Mouse (Mus musculus) cerebral cortex, adult 2 months (tissue): ENCODE measurements around the gene Rdh13.

Experiments
- WGBS: fragments of 180-500 bp; shearing (Covaris S2); methylation state at CpG from one replicate; pipeline ENCODE4 v1.1.7; 2018; 5-methylcytosine and 5-hydroxymethylcytosine counted together

Gene Rdh13

DNA sequence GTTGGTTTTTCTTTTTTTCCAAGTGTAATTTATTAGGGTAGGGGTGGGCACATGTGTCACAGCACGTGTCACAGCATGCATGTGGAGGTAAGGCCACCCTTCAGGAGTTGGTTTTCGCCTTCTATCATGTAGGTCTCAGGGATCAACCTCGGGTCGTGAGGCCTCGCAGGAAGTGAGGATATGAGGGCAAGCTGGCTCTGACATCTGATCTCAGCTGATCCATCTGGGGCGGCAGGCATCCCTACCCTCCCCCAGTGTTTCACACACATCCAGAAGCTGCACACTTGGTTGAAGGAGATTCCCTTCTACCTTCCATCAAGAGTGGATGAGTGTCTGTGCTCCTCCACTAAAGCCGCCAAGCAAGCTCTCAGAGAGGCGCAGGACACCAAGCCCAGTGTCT, 13.4 kb downstream of the Rdh13 start:
- 93% methylated on average over 8 of the region's 8 CpGs for WGBS

DNA sequence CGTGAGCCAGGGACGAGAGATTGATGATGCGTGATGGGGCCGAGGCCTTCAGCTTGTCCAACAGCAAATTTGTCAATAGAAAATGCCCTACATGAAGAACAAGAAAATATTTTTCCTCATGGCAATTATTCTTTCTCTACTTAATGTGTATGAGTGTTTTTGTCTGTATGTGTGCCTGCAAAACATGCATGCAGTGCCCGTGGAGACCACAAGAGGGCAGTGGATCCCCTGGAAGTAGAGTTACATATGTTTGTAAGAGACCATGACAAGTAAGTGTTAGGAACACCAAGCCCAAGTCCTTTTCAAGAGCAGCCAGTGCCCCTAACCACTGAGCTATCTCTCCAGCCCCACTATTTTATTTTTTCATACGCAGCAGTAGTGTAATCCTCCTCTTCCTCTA, 13.9 kb downstream of the Rdh13 start:
- WGBS: 81% methylated on average over 6 of the region's 6 CpGs

DNA sequence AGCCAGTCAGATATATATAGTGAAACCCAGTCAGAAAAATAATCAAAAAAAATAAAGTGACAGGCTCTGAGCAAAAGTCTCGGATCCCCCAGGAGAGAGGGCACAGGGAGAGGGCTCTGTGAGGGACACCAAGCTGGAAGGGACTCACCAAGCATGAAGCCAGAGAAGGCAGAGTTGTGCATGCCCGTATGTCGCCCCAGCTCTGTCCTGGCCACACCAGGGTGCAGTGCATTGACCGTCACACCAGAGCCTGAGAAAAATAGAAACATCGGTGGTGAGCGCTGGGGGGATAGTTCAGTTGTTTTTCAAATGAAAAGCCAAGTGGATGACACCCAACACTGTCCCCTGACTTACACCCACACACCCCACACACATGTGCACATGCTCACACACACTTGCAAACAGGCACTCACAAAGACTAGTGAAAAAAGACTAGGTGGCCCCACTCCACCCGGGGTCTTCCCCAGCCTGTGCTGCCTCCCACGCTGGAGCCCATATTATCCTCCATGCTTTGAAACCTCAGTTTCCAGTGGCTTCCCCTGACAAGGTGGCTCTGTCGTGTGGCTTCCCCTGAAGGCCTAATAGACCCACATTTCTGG, 15.1 kb downstream of the Rdh13 start:
- WGBS: 91% methylated on average over 9 of the region's 9 CpGs

DNA sequence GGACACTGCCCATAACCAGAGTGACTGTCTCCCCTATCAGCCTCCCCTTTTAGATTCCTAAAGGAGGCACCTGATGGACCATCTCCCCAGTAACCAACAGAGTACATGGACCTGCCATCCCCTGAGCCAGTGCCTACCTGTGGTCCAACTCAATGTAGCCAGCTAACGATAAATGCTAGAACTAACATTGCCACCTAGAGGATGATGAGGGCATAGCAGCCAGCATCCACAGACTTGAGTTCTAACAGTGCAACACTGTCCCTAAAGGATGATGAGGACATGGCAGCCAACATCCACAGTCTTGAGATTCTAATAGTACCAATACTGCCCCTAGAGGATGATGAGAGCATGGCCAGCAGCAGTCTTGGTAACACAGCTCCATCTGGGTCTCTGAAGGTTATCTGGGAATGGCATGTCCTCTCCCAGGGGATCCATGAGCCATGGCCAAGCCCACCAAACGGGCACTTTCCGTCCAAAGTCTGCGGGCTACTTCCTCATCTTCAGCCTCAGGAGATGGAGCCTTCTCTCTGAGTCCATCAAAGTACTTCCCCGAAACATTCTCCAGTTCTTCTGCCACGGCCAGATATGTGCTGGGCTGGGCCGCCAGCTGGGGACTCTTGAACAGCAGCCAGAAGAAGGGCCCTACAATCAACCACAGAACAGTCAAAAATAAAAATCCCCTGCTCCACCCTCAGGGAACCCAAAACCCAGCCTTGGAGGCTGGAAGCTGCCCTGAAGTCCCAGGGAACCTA, 18.1 kb downstream of the Rdh13 start:
- 65% methylated on average over 7 of the region's 7 CpGs for WGBS

DNA sequence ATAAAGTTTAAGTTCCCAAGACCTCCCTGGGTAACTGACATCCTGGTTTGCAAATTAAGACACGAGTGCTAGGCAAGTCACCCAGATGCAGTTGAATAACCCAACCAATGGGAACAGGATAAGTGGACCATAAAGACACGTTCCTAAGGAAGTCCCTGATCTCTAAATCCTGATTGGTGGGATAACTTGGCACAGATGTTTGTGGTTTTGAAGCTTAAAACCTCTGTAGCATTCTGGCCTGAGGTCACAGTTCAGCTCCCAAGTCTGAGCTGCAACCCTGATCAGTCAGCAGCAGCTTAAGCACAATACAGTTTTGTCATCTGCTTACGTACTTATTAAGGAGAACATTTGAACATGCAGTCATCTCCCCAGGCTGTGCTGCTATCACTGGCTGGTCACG, 25.2 kb downstream of the Rdh13 start:
- 71% methylated on average over 4 of the region's 4 CpGs for WGBS

DNA sequence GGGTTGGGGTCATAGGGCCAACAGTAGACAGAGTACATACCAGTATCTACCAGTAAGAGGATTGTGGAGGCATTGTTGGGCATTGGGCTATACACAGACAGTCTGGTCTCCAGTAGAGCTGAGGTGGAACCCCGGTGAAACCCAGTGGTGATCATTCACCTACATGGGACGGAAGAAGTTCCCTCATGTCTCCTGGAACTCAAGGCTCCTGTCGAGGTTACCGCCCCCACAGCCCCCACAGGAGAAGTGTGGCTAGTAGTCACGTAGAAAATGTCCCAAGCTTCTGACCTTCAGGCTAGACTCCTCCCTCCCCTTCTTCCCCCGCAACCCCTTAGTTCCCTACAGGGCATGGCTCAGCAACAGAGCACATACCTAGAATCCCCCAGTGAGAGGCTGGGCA, 25.8 kb downstream of the Rdh13 start:
- 91% methylated on average over 6 of the region's 6 CpGs for WGBS

DNA sequence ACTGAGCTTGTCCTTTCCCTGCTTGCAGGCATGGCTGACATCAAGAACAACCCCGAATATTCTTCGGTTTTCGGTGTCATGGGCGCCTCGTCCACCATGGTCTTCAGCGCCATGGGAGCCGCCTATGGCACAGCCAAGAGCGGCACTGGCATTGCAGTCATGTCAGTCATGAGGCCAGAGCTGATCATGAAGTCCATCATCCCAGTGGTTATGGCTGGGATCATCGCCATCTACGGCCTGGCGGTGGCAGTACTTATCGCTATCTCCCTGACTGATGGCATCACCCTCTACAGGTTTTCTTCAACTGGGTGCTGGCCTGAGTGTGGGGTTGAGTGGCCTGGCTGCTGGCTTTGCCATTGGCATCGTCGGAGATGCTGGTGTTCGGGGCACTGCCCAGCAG, 33.0 kb downstream of the Rdh13 start:
- 98% methylated on average over 15 of the region's 15 CpGs for WGBS

DNA sequence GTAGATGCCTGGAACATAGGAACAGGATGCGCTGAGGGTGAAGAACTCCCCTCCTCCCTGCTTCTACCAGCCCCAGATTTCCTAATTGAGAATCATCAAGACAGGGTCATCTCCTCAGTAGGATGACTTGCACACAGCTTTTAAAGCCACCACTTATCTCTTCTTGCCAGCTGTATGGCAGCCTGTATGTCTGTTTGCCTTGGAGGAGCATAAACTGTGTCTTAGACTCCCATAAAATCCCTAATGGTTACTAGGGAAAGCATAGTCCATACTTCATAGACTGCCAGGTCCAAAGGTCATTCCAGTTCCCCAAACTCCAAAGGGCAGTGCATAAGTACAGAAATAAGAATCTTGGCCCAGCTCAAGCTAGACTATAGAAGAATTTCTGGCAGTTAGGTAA, 47.7 kb downstream of the Rdh13 start, which contains the start of gene Gp6:
TSS of gene Gp6 (minus strand) at position 15 of the 400 bp plus-strand sequence.
- WGBS: 91% methylated on average over 1 of the region's 1 CpGs
